Mouse (Mus musculus): Measurements from ENCODE around the gene Dlx2. TPM values are rescaled to one million over a fixed set of nuclear protein-coding genes. Genes with fewer than 3 reads are reported as not detected.

Dlx2 gene
- not detected in 2 replicates for polyA plus RNA-seq (2015; fragmentation: Nextera tagmentation; extraction: Ambion mirVana)

DNA sequence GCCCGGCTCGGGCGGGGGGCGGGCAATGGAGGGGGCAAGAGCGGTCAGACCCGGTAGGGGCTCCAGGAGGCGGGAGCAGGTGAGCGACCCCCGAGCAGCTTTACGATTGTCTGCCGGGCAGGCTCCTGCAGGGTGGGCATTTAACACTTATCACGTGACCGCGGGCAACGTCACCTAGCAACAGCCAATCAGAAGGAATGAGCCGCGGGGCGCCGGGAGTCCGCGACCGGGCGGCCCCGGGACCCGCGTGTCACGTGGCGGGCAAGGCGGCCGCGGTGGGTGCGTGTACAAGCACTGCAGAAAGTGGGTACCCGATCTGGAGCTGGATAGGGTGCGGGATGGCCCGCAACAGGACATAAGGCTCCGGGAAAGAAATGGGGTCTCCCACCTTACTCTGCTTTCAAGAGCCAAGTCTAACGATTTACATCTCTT lies at the start of gene Dlx2:
Gene Dlx2 (minus strand): TSS at position 115 of the 432 bp plus-strand sequence.

GRCm38 (mm10) chr2:71528014-71528713 lies 18.4 kb downstream of the Dlx2 start, which contains the start of gene Dlx1:
Dlx1 (plus strand) TSS chr2:71528113.

Other genes starting within 250 kb of the Dlx2 start
- 31.8 and 34.0 TPM in 2 replicates for gene Slc25a12, start 179.0 kb downstream of the Dlx2 start, polyA plus RNA-seq (2015; fragmentation: Nextera tagmentation; extraction: Ambion mirVana)
- gene Hat1, start 157.8 kb downstream of the Dlx2 start, polyA plus RNA-seq (2015; fragmentation: Nextera tagmentation; extraction: Ambion mirVana): 128 and 158 TPM in 2 replicates
- 22.3 and 23.4 TPM in 2 replicates for gene Metap1d, start 93.5 kb downstream of the Dlx2 start, polyA plus RNA-seq (2015; fragmentation: Nextera tagmentation; extraction: Ambion mirVana)
- gene Dlx1, start 18.6 kb downstream of the Dlx2 start, polyA plus RNA-seq (2015; fragmentation: Nextera tagmentation; extraction: Ambion mirVana): 0.07 and 0.14 TPM in 2 replicates
- gene Itga6, start 198.9 kb upstream of the Dlx2 start, polyA plus RNA-seq (2015; fragmentation: Nextera tagmentation; extraction: Ambion mirVana): 16.3 and 19.5 TPM in 2 replicates

All from spleen, postnatal 0 days (tissue).